Mouse (Mus musculus) frontal cortex, adult 2 months (tissue): ENCODE data around the gene Zmynd8. TPM values are rescaled to one million over a fixed set of nuclear protein-coding genes. Genes with fewer than 3 reads are reported as not detected.

Experiments used
- DNase-seq, 2 experiments: peaks; one replicate each; pipeline ENCODE4 v3.0.0; 2022; ENCODE audit warnings: low spot score in 1 of 2; ENCODE audit errors: extremely low spot score in 1 of 2
- polyA plus RNA-seq: library from polyadenylated mRNA; depleted of rRNA; stranded (reverse); fragments of >200 nt; gene quantifications from 2 replicates; pipeline ENCODE4 v1.2.3, GENCODE M21; 2012

Gene Zmynd8
- polyA plus RNA-seq, 1 experiment, result 79.7 TPM

DNA sequence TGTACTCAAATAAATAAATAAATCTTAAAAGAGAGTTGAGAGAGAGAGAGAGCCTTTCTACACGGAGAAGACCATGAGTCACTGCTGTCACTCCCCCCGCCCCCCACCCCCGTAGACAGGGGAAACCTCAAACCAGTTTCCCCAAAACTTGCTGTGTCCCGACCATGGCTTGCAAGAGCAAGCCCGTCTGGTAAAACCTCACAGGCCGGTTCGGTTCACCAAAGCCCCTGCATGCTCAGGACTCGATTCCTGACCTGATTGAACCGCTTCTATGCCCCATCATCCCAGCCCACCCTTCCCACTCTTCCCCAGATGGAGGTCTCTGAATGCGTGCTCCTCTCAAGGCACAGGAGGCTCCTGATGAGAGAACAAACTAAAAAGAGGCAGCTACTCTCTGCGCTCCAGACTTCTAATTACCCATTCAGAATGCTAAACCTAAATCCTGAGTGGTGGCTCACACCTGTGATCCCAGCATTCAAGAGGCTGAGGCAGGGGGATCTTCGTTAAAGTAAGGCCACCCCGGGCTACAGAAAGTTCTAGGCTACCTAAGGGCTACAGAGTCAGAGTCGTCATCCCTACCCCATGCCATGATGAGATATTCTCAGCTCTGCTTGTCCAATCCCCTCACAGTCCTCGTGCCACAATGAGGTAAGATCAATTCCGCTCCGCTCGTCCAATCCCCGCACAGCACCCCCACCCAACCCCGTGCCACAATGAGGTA is 37.7 kb downstream of the Zmynd8 start:
- no peak for DNase-seq

DNA sequence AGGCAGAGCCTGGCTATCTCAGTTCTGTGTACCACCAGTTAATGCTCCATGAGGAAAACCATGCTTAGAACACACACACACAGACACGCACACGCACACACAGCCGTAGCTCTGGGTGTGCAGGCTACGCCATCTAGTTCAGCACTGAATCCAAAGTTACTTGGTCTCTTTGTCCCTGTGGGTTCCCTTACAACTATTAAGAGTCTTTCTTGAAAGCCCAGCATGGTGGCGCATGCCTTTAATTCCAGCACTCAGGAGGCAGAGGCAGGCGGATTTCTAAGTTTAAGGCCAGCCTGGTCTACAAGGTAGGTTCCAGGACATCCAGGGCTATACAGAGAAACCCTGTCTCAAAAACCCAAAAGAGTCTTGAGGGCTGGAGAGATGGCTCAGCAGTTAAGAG is 38.4 kb downstream of the Zmynd8 start:
- DNase-seq, result no peak

DNA sequence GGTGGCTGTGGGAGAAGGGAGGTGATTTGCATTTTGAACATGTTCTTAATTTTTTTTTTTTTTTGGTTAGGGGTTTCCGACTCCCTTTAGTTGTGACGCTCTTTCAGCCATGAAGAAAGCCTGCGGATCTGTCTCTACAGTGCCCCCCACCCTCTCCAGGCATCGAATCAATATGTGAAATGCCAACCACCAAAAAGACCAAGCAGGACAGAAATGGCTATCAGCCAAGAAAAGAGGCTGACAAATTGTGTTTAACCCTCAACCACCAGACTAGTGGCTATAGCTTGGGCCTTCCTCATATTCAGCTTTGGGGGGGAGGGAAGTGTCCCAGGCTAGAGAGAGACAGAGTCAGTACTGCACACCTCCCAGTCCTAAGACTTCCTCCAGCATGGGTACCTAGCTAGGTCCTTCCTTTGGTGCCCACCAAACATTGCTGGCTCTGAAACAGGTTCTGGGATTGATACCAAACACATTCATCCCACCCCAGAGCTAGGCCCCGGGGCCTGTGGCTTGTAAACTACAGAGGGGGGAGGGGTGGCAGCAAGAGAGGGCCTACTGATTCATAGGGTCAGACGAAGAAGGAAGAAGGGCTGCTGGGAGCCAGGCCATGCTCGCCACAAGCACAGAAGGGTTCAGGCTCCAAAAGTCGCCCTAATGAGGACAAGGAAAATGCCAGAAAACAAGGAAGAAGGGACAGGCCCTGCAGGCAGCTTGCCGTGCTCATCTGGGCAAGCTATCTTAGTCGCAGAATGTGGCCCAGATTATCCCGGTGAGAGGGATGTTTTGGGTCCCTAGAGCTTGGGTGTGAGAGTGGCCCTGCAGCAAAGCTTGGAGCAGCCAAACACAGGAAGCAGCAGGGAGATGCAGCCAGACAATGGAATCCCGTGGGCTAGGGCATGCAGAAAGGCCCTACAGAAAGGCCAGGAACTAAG is 40.1 kb downstream of the Zmynd8 start:
- no peak for DNase-seq

DNA sequence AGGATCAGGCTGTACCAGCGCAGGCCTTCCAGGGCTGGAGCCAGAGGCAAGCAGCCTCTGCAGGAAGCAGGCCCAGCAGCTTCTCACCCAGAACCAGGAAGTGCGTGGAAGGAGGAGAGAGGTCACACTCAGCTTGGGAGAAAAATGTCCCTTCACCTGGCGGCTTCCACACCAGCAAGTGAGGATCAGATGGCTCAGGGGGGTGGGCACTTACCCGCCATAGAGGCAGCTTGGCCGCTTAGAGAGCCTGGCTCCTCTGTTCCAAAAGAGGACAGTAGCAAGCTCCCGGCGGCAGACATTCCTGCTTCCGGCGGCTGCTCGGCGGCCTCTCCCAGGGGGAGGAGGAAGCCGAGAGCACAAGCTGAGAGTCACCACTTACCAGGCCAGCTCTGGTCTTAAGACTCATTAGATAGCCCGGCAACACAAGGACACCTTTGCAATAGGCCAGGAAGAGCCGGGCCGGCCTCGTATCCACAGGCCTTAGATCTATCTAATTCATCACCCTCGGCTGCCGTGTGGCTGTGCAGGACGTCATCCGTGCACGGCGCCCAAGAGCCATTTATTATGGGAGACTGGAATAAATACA is 40.9 kb downstream of the Zmynd8 start:
- no peak for DNase-seq

DNA sequence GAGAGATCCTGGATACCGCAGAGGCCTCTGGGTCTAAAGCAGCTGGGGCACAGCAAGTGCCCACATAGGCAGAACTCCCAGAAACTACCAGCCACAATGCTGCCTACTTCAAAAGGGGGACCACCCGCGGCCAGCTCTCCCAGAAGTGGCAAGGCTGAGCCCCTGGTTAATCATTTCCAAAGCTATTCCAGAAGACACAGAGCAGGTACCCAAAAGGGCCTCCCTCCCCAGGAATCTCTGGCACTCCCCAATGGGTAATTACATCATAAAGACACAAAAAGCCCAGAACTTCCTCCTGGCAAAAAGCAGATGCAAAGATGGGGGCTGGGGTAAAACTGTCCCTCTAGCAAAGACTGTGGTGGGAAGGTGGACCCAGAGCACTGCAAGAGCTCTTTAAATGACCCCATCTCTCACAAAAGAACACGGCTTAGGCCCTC is 41.4 kb downstream of the Zmynd8 start:
- DNase-seq, result no peak

DNA sequence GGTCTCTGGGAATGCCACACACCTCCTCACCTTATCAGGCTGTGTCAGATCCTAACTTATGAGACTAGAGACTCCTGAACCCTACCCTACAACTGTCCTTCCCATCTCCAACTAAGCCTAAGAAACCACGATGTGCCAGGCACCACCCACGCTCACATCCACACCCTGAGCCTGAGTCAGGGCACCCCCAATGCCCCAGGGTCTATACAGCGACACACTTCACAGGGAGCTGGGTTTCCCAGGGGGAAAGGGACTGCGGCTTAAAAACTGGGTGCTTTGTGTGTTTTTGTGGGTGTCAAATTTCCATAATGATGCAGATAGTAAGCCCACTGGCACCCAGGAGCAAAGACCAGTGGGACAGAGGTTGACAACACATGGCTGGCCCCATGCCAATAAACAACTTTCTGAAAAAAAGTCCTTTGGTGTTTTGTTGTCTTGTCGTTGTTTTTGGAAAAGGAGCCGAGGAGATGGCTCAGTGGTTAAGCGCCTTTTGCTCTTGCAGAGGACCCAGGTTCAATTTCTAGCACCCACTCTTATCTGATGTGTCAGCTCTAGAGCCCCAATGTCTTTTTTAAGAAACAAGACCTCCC is 42.1 kb downstream of the Zmynd8 start:
- DNase-seq, result no peak

DNA sequence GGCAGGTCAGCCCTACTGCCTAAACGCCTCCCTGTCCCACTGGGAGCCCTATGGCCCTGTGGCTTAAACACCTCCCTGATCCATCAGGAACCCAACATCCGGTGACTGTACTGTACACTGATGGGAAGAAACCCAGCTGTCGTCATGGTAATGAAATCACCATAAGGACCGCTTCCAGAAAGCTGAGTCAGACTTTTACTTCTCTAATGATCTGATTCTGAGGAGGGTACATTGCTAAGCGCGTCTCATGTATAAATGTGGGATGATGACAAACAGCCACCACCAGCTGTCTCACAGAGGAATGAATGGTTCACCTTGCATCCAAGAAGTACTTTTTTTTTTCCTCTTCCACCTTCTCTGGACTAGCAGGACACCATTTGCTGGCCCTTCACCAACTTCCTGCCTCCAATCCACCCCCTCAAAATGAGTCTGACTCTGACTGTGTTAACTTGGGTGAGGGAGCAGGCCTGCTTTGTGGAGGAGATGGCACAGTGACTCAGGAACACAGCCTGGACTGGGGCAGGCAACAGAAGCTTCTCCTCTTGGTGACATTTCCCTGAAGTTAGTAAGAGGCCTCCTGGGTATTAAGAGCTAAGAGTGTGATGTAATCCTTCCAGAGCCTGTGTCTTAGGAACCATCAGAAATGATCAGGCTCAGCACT is 43.0 kb downstream of the Zmynd8 start:
- DNase-seq, result peak; percentile 74 to 86

DNA sequence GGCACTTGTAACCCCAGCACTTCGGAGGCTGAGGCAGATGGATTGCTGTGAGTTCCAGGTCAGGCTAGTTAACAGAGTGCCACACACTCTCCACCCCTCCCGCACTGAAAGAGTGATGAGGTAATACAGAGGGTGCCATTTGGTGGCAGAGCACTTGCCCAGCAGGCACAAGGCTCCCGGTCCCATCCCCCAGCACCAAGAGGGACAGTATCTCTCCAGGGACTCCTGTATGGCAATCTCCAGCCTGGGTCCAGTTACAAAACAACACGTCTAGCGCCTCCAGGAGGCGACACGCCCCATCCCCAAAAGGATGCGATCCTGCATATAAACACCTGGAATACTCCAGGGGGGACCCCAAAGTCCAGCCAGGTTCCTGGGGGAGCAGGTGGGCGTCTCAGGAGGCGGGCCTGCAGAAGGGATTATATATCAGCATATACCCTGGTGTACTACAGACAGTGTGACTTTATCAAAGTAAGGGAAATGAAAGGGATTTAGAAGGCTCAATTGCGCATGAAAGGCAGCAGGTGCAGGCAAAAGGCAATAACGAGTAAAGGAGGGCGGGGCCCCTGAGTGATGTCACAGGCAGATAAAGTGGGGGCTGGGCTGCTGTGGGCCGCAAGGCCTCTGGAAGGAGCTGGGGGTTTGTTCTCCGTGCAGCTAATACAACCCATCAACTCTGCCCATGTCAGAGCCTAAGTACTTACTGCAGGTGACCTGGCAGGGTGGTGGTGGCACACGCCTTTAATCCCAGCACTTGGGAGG is 44.4 kb downstream of the Zmynd8 start:
- no peak for DNase-seq

DNA sequence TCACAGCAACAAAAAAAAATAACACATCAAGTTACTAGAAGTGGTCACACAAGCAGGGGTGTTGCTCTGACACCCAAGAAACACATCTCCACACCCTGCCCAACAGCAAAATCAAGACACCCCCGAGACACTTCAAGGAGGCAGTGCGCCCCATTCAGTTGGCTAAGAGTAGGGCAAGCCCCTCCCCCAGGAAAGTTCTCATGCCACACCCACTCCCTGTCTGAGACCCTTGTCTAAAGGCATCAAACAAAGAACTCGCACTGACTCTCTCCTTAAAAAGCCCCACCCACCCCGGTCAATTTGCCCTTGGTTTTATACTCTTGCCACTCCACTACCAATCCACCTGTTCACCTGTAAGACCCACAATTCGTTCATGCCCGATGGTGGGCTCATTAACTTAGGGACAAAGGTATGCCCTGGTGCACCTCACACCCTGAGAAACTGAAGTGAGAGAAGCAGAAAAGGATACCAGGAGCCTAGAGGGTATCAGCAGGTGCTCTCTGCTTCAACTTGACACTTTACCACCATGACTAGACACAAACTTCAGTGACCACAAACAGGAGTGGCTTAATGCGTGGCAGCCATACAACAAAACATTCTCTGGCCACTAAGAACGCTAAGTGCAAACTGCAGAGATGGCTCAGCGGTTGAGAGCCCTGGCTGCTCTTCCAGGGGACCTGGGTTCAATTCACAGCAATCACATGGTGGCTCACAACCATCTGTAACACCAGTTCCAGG is 45.8 kb downstream of the Zmynd8 start:
- no peak for DNase-seq

DNA sequence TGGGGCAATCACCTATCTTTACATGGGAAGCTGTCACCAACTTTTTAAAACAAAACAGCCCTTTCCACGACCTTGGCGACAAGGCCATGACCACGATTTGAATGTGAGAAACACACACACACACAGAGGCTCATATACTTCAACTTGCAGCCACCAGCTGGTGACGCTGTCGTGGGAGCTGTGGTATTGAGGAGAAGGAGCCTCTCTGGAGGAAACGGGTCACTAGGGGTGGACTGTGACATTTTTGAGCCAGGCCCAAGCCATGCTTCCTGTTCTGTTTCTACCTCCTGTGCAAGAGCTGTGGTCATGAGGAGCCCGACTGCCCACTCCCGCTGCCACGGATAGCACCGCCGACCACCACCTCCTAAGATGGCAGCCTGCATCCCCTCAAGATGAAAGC is 46.4 kb downstream of the Zmynd8 start:
- no peak for DNase-seq

DNA sequence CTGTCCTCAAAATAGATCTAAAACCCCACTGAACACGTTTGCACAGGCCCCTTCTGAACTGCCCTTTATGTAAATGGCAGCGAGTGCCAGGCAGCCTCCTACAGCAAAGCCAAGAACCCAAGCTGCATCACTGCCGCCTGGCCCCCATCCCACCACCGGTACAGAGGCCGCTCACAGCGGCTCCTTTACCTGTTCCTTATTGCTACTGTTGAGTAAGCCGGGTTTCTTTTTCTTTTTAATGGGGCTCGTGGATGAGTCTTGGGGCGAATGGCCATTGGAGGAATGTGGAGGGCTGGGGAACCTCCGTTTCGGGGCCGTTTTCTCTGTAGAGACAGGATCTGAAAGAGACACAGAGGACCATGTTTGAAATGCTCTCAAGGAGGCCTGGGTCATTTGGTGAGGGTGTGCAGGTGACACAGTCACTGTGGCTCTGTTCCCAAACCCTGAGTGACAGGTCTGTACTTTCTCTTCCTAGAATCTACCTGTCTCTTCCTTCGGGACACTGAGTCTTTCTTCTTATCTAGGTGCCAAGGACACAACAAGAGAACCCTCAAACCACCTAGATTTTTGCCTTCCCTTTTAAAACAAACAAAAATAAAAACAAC is 46.9 kb downstream of the Zmynd8 start:
- DNase-seq, result no peak

DNA sequence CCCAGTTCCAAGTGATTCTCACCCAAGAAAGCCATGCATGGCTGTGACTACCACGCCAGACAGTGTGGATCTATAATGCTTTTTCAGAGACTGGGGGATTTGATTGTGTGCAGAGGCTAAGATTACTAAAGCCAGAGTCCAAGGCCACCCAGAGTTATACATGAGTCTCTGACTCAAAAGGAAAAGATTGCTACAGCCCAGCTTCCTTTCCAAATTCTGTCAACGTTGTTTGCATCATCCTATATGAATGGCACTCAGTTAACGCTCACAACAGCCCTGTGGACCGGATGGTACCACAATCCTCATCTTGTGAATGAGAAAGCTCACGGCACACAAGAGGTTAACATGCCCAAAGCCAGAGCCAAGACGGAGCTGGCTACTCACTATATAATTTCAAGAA is 48.0 kb downstream of the Zmynd8 start:
- no peak for DNase-seq

DNA sequence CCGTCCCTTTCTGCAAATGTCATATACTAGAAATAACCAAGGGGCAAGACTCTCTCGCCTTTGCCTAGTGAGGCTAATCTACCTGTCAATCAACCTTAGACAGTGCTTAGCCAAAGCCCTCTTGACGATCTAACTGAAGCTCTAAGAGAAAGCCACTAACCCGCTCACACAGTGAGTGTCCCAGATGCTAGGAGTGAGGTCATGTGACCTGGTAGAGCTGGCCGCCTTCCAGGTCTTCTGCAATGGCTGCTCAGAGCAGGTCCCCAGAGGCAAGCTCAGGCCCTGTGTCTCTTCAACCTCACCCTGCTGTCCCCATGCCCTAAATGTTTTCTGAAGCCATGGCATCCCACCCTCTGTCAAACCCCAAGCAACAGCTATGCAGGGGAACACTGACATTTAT is 49.7 kb downstream of the Zmynd8 start:
- peak in 1 of 2 experiments; percentile 79 for DNase-seq

DNA sequence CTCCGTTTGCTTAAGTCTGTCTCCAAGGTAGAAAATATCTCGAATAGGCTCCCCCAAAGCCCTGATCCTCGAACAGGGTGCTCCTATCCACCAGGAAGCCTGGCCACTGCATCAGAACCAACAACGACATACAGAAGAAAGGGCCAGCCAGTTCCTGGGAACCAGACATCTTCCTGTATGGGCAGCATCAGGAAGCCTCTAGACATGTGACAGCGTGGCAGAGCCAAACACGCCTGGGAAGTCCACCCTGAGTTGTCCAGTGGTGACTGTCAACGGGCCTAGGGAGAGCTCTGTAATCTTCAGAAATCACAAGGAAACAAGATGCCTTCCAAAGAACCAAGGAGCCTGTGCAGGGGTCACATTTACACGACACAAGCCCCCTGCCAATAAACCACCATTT is 52.0 kb downstream of the Zmynd8 start:
- no peak for DNase-seq

DNA sequence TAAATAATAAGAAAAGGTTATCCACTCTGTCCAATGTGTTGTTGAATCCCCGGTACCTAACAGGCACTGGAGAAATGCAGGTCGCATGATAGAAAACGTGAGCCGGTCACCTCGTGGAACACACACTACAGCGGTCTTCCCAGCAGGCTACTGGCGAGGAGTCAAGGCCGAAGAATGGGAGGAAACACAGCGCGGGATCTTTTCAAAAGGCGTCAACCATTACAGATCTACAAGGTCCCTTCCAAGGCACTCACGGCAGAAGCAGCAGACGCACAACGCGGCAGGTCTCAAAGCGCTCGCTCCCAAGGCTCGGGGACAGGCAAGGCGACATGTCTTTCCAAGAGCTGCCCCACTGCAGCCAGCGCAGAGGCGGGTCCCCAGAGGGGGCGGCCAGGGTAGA is 53.3 kb downstream of the Zmynd8 start:
- DNase-seq, result no peak

DNA sequence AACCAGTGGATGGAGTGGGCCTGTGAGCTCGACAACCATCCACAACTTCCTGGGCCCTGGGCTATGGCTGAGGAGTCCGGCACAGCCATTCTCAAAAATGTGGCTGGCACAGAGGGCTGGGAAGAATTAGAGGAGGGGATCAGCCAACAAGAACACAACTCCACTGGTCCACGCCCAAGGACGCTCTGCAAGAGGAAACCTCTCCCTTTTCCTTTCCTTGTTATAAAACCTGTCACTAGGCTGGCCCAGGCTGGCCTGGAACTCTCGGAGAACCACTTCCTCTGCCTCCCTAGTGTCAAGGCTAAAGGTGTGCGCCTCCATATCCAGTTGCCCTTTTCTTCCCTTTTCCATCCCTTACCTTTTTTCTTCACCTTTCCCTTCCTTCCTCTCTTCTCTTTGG is 55.5 kb downstream of the Zmynd8 start:
- DNase-seq, result no peak

DNA sequence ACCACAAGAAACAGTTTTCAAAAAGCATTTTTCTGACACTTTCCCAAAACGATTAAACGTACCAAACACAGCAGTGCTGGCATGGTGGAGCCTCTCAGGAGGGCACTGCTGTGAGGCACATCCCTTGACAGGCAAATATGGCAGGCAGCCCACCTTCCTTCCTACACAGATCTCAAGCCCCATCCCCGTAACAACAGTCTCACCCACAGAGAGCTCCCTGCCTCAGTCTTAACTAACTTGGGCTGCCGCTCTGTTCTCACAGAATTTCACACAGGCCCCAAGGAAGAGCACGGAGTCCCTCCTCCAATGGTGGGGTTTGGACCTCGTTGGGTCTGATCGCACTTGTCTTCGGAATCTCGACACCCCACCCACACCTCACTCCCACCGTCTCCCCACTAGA is 56.6 kb downstream of the Zmynd8 start:
- DNase-seq, result peak in 1 of 2 experiments; percentile 62

DNA sequence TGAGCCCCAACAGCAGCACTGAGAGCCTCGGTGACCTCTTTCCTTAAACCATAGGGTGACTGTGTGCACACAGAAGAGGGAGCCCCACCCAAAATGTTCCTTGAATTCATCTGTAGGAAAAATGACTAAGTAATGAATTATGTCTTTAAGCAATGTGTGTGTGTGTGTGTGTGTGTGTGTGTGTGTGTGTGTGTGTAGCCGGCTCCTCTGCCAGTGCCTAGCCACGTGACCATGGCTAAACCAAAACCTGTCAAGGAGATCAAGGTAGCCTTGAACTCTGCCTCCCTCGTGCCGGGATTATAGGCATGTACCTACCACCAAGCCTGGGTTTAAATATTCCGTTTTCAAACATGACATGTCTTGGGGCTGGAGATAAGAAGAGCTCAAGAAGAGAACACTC is 57.0 kb downstream of the Zmynd8 start:
- no peak for DNase-seq

DNA sequence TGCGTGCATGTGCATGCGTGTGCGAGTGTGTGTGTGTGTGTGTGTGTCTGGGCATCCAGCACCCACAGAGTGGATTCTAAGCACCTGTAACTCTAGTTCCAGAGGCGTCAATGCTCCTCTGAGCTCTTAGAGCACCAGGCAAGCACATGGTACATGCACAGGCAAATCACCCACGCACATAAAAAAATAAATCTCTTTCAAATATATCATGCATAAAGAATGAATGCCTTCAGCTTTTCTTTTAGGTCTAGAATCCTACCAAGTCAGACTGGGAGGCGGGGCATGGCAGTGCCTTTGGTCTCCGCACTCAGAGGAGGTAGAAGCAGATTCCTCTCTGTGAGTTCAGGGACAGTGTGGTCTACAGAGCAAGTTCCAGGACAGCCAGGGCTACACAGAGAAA is 58.0 kb downstream of the Zmynd8 start:
- DNase-seq, result peak in 1 of 2 experiments; percentile 59
